Mouse (Mus musculus) stomach, postnatal 0 days (tissue): ENCODE measurements at regions not wholly inside any gene's neighbourhood (a gene's known extent, or its start where the extent isn't known, plus 50 kb on each side); places are given as distances from the start of the nearest gene placed in this dataset.

ENCODE experiments used
- ATAC-seq: fragments of 200-750 bp; cut with Nextera tagmentation; 2 replicates; pipeline ENCODE4 v1.8.0; 2017; ENCODE audit not compliant: low FRiP score, low TSS enrichment
- DNase-seq: peaks from one replicate; pipeline ENCODE4 v3.0.0-alpha.2; 2016; ENCODE audit warnings: low spot score
- H3K27ac ChIP-seq: fragments of 300-500 bp; sonication (generic); replicated peaks from 2 replicates; pipeline ENCODE4 v1.5.1; 2014; ENCODE audit warnings: mild to moderate bottlenecking, control low read depth
- H3K27me3 ChIP-seq: fragments of 300-500 bp; sonication (generic); 2 replicates; pipeline ENCODE4 v1.6.1; 2014; ENCODE audit warnings: low read length; ENCODE audit not compliant: control insufficient read depth, insufficient read depth
- H3K36me3 ChIP-seq: fragments of 300-500 bp; sonication (generic); 2 replicates; pipeline ENCODE4 v1.6.1; 2014; ENCODE audit warnings: low read length, mixed read lengths; ENCODE audit not compliant: control insufficient read depth, insufficient read depth
- H3K4me1 ChIP-seq: fragments of 300-500 bp; sonication (generic); replicated peaks from 2 replicates; pipeline ENCODE4 v1.6.1; 2014; ENCODE audit warnings: antibody characterized with exemption; ENCODE audit not compliant: control insufficient read depth, insufficient read depth
- H3K4me2 ChIP-seq: fragments of 300-500 bp; sonication (generic); replicated peaks from 2 replicates; pipeline ENCODE4 v1.6.1; 2014; ENCODE audit warnings: low read depth, mild to moderate bottlenecking, control low read depth, moderate library complexity
- H3K4me3 ChIP-seq: fragments of 300-500 bp; sonication (generic); 2 replicates; pipeline ENCODE4 v1.5.1; 2014; ENCODE audit warnings: low read depth, low read length, control low read depth
- H3K9ac ChIP-seq: fragments of 300-500 bp; sonication (generic); 2 replicates; pipeline ENCODE4 v1.6.1; 2014; ENCODE audit warnings: mild to moderate bottlenecking, low read length, control low read depth, mixed read lengths
- H3K9me3 ChIP-seq: fragments of 300-500 bp; sonication (generic); 2 replicates; pipeline ENCODE4 v1.6.1; 2016; ENCODE audit warnings: low read length; ENCODE audit not compliant: control insufficient read depth
- CTCF ChIP-seq: IDR thresholded peaks from 2 replicates; pipeline ENCODE4 v1.5.1; 2016; ENCODE audit warnings: antibody characterized with exemption, low read depth, mild to moderate bottlenecking, moderate library complexity
- EP300 ChIP-seq: optimal IDR thresholded peaks from 2 replicates; pipeline ENCODE3; 2016; ENCODE audit warnings: antibody characterized with exemption
- WGBS: fragments of 180-500 bp; shearing (Covaris S2); extraction: QIAGEN DNeasy Blood & Tissue Kit; methylation state at CpG from one replicate; pipeline ENCODE4 v1.1.7; 2014; 5-methylcytosine and 5-hydroxymethylcytosine counted together

- H3K27me3 ChIP-seq: no peaks in the 10 kb centered on the region
- no peak overlapping the region for H3K4me2 ChIP-seq
- H3K4me1 ChIP-seq: no peaks in the 10 kb centered on the region
- DNase-seq (no peak), ATAC-seq (peak; percentile 67; the same call in 1 of the 2 replicates)
- no peaks in the 10 kb centered on the region for H3K9me3 ChIP-seq
- H3K9ac ChIP-seq: no peak overlapping the region
- no peak overlapping the region for H3K4me3 ChIP-seq
- WGBS: 56% methylated on average over 1 of the region's 1 CpGs
- H3K27ac ChIP-seq: no peak overlapping the region
- no peaks in the 10 kb centered on the region for H3K36me3 ChIP-seq
- no peak for TF ChIP-seq EP300
These were observed 130.7 kb upstream of the Gprin3 start for GRCm38 (mm10) chr6:59556668-59557310.

- WGBS: 52% methylated on average over 2 of the region's 2 CpGs
- Histone ChIP-seq H3K4me3 (no peak overlapping the region), H3K27me3 (no peaks in the 10 kb centered on the region), H3K36me3 (no peaks in the 10 kb centered on the region), H3K4me1 (no peaks in the 10 kb centered on the region), H3K9ac (no peak overlapping the region), H3K9me3 (no peaks in the 10 kb centered on the region), H3K27ac (no peak overlapping the region), H3K4me2 (no peak overlapping the region)
- TF ChIP-seq EP300: no peak
- peak; percentile 44 for TF ChIP-seq CTCF
- DNase-seq (no peak), ATAC-seq (no peak)
These were observed 110.9 kb upstream of the Gprin3 start for GRCm38 (mm10) chr6:59537025-59537424.

- Histone ChIP-seq H3K9ac (no peak overlapping the region), H3K4me3 (no peak overlapping the region), H3K4me1 (no peaks in the 10 kb centered on the region), H3K9me3 (no peaks in the 10 kb centered on the region), H3K4me2 (no peak overlapping the region), H3K27ac (no peak overlapping the region), H3K27me3 (no peaks in the 10 kb centered on the region), H3K36me3 (no peaks in the 10 kb centered on the region)
- TF ChIP-seq CTCF: no peak
- TF ChIP-seq EP300: no peak
- no peak for DNase-seq
- ATAC-seq: no peak
- WGBS: 43% methylated on average over 1 of the region's 1 CpGs
These were observed 98.8 kb upstream of the Gprin3 start for GRCm38 (mm10) chr6:59524940-59525265.

GRCm38 (mm10) chr6:59524095-59524939 is 98.2 kb upstream of the Gprin3 start:
- H3K27ac ChIP-seq: no peak overlapping the region
- H3K36me3 ChIP-seq: no peaks in the 10 kb centered on the region
- ATAC-seq: no peak; the same call in 1 of the 2 replicates
- H3K4me3 ChIP-seq: no peak overlapping the region
- H3K9me3 ChIP-seq: no peaks in the 10 kb centered on the region
- no peak for TF ChIP-seq EP300
- TF ChIP-seq CTCF: no peak
- WGBS: 78% methylated on average over 1 of the region's 1 CpGs
- no peaks in the 10 kb centered on the region for H3K27me3 ChIP-seq
- H3K9ac ChIP-seq: no peak overlapping the region
- DNase-seq: no peak
- no peak overlapping the region for H3K4me2 ChIP-seq
- no peaks in the 10 kb centered on the region for H3K4me1 ChIP-seq

GRCm38 (mm10) chr6:59522960-59523359 is 96.9 kb upstream of the Gprin3 start:
- TF ChIP-seq CTCF (no peak), EP300 (no peak)
- DNase-seq: no peak
- Histone ChIP-seq H3K27ac (no peak overlapping the region), H3K36me3 (no peaks in the 10 kb centered on the region), H3K9me3 (no peaks in the 10 kb centered on the region), H3K27me3 (no peaks in the 10 kb centered on the region), H3K4me3 (no peak overlapping the region), H3K4me1 (no peaks in the 10 kb centered on the region), H3K4me2 (no peak overlapping the region), H3K9ac (no peak overlapping the region)
- no peak for ATAC-seq

- no peak overlapping the region for H3K9ac ChIP-seq
- TF ChIP-seq EP300: no peak
- peak; percentile 66 for TF ChIP-seq CTCF
- 41% methylated on average over 1 of the region's 1 CpGs for WGBS
- H3K4me3 ChIP-seq: no peak overlapping the region
- H3K27ac ChIP-seq: no peak overlapping the region
- DNase-seq (peak; percentile 16), ATAC-seq (no peak)
- no peaks in the 10 kb centered on the region for H3K9me3 ChIP-seq
- H3K27me3 ChIP-seq: no peaks in the 10 kb centered on the region
- no peak overlapping the region for H3K4me2 ChIP-seq
- H3K36me3 ChIP-seq: no peaks in the 10 kb centered on the region
- H3K4me1 ChIP-seq: no peaks in the 10 kb centered on the region
These were observed 74.7 kb upstream of the Gprin3 start for GRCm38 (mm10) chr6:59500818-59501217.
